Mouse (Mus musculus): ENCODE measurements around the gene Ugt1a9.

- TF ChIP-seq CTCF (IDR thresholded peaks at IDR 0.05; ENCODE audit: extremely low read depth, insufficient read depth, low read length) (no peak), POLR2A (IDR thresholded peaks at IDR 0.05; ENCODE audit: extremely low read depth, insufficient read depth, low read length) (no peak)
These were observed 16.9 kb downstream of the Ugt1a9 start, which contains the start of gene Ugt1a8 for GRCm38 (mm10) chr1:88087513-88087912.

Measured in cortical plate, adult 2 months (tissue).